Mouse (Mus musculus): ENCODE data around the gene Cfd.
"Not testable (repeated sequence)": the region's sequence is repeated elsewhere in the genome, so short reads cannot be mapped to it uniquely, and the experiment has no call there.

The Cfd gene

DNA sequence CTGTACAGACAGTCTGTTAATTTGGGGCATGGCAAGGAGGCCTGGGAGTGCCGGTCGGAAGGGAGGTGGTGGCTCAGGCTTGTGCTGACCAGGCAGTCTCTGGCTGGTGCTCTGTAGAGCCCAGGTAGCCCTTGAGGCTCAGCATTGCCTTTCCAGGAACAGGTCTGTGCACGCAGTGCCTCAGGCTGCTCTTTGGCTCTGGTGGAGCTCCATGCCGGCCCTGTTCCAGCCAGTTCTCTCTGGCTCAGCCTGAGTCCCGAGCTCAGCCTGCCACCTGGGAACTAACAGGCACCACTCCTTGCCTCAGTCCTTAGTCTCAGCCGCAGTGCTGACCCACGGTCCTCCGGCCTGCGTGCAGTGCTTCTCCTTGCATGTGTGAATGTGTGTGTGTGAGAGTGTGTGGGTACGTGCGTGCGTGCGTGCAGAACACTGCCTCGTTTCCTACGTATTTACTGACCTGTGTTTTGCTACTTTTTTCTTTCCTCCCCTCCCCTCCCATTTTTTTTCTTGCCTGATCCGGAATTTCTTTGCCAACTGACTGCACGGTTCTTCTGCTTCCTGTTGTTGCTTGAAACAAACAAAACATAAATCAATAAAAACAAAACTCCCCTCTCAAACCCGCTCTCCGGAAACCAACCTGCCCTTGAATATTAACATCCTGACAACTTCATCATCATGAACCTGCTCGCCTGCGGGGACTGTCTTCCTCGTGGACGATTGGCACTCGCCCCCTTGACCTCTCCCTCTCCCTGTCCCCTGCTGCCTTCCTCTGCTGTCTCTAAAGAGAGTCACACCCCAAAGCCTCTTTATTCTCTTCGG is 29.2 kb upstream of the Cfd start:
- no peak for DNase-seq

DNA sequence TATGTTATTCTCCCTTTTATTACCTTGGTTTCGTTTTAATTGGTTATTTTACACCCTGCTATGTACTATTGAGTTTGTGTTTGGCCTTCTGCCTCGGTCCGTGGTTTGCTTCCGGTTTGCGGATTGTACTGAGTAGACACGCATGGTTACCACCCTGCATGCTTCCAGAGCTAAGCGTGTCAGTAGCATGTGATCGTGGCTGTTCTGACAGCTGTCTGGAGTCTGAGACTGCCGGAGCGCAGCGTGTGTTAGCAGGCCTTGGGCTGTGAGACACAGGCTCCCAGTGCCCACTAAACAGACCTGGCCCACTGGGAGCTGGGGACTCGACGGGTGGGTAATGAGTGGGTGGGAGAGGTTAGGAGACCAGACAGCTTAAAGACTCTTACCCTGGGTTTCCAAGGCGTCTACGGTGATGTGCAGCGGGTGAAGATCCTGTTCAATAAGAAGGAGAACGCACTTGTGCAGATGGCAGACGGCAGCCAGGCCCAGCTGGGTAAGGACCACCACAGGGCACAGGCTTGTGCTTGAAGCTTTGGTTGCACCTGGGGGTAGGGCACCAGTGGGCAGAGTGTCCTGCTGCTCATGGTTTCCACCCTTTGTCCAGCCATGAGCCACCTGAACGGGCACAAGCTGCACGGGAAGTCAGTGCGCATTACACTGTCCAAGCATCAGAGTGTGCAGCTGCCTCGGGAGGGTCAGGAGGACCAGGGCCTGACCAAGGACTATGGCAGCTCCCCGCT is 28.4 kb upstream of the Cfd start:
- DNase-seq = no peak

- DNase-seq = no peak
These were observed 27.7 kb upstream of the Cfd start for GRCm38 (mm10) chr10:79862925-79863324.

GRCm38 (mm10) chr10:79864351-79865188 is 26.1 kb upstream of the Cfd start:
- DNase-seq = no peak

DNA sequence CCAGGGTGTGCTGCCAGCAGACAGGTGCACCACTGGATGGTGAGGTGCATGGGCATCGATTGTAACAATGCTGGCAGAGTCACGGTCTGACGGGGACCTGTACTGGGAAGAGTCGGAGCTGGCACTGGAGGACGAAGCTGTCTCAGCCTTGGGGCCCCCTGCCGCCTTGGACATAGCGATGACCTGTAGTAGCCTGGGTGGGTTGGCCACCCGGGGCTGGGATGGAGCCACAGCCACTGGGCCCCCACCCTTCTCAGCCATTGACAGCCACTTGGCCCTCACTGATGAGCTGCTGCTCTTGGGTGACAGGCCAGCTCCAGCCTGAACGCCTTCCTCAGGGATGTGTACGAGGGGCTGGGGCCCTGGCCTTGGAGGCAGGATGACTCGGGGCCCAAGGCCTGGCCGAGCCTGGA is 25.5 kb upstream of the Cfd start:
- DNase-seq = no peak

GRCm38 (mm10) chr10:79865801-79866295 is 24.8 kb upstream of the Cfd start:
- DNase-seq = no peak

DNA sequence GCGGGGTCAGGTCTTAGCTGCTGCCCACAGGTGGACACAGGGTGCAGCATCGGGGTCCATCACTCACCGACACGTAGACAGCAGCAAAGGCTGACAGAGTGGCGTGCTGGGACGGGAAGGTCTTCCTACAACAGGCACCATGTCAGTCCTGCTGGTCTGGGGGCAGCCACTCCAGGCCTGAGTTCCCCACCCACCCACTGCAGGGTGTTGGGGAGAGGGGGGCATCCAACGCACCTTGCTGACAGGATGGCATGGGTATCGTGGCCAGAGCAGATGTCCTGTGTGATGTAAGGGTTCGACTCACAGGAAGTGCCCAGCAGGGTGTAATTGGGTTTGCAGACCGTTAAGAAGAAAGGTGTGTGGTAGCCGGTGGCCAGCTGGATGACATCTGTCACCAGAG is 24.1 kb upstream of the Cfd start:
- DNase-seq = no peak

DNA sequence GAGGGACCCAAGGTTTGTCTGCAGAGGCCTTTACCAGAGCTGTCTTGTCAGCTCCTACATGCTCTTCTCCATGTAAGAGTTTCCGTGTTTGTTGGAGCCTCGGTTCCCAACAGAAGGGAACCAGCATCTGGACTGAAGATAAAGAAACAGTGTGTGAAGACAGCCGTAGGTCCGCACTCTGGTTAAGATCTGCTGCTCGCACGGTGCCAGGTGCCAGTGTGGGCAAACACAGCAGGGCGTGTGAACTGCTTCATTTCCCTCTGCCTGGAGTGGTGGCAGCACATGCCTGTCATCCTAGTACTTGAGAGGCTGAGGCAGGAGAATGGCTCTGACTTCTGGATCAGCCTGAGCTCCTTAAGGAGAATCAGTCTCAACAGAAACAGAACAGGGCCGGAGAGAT is 18.8 kb upstream of the Cfd start:
- no peak for DNase-seq

DNA sequence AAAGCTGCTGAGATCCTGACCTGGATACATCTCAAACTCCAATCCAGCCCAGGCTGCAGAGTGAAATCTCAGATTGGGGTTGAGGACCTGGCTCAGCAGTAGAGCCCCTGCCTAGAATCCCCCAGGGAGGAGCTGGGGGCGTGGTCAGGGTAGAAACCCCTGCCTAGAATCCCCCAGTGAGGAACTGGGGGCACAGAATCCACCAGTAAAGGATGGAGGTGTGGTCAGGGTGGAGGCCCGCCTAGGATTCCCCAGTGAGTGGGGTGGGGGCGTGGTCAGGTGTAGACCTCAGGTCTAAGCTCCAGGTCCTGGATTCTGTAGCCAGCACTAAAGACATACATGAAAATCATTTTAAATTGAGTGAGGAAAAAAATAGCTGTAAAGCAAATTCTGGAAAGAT is 17.8 kb upstream of the Cfd start:
- DNase-seq = no peak

DNA sequence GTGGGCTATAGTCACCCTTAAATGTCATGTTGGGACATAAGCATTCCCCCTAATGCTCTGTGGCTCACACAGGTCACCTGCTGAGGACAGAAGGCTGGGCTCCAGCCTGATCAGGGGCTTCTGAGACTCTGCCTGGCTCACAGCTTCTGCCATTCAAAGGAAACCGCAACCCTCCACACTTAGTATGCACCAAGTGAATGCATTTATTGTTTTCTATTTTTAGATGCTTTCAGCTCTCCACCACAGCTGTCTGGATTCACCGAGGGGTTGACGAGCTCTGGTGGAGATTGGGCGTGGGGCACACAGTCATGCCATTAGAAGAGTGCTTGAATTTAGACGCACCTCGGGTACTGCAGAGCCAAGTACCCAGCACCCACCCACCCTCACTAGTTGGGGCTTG is 17.3 kb upstream of the Cfd start:
- no peak for DNase-seq

- DNase-seq = no peak
These were observed 16.9 kb upstream of the Cfd start for GRCm38 (mm10) chr10:79873715-79874289.

DNA sequence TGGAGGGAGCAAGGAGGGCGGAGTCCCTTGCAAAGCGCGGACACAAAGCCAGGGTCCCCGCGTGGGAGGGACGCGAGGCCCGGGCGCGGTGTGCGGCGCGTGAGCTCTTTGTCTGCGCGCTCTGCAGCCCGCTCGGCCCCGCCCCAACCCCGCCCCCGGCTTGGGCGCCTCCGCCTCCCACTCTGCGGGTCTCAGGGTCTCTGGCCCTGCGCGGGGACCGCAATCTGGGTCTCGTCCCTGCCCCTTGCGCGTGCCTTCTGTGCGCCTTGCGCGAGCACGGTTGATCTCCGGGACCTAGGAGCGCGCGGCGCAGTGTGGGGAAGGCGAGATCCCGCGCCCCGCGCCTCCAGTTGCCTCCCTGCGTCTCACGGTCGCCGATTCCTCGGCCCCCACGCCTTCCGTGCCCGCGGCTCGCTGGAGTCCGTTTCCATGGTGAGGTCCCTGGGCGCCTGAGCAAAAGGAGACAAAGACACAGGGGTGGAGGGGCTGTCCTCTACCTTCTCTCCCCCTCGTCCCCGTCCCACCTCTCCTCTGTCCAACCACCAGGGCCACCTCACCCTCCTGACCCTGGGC is 16.3 kb upstream of the Cfd start, which contains the start of the genes Prtn3 and Plppr3:
Prtn3 (plus strand) TSS at position 187 of the 573 bp plus-strand sequence.
Plppr3 (minus strand) TSS at position 345 of the 573 bp plus-strand sequence.
- DNase-seq = no peak

- DNase-seq = no peak
These were observed 13.5 kb upstream of the Cfd start for GRCm38 (mm10) chr10:79877174-79877573.

DNA sequence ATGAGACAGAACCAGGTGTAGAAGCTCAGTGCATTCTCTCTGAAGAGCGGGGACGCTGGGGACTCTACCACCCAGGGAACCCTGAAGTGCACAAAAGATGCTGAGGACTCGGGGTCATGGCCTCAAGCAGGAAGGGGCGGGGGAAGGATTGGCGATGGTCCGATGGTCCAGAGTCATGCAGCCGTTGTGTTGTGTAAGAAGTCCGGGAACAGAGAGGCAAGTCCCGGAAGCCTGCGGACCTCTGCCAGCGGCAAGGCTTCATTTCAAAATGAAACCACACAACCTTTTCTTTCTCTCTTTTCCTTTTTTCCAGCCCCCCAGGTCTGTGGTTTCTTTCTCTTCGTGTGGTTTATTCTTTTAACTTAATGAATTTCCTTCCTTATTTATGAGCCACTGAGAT is 12.9 kb upstream of the Cfd start:
- no peak for DNase-seq

GRCm38 (mm10) chr10:79879527-79879926 is 11.1 kb upstream of the Cfd start:
- no peak for DNase-seq

DNA sequence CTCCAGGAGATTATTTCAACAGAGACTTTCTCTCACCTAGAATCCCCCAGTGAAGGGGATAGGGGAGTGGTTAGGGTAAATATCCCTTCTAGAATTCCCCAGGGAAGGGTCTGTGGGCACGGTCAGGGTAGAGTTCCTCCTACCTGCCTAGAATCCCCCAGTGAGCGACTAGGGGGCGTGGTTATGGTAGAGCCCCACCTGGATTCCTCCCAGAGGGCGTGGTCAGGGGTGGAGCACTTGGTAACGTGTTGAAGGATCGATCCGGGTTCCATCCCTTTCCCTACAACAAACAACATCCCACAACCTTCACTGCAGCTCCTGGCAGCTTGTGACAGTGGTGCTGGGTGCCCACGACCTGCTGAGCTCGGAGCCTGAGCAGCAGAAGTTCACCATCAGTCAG is 9.9 kb upstream of the Cfd start:
- DNase-seq = no peak

DNA sequence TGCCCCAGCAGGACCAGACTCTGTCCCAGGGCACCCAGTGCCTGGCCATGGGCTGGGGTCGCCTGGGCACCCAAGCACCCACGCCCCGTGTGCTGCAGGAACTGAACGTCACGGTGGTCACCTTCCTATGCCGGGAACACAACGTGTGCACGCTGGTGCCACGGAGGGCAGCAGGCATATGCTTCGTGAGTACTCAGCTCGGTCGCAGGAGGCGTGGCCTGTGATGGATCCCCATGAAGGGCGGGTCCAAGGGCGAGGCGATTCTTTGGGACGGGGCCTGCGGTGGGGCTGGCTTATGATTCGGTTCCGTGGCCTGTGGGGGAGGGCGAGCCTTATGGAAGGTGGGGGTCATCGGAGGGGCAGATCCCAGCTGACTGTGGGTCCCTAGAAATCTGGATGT is 8.7 kb upstream of the Cfd start:
- no peak for DNase-seq

DNA sequence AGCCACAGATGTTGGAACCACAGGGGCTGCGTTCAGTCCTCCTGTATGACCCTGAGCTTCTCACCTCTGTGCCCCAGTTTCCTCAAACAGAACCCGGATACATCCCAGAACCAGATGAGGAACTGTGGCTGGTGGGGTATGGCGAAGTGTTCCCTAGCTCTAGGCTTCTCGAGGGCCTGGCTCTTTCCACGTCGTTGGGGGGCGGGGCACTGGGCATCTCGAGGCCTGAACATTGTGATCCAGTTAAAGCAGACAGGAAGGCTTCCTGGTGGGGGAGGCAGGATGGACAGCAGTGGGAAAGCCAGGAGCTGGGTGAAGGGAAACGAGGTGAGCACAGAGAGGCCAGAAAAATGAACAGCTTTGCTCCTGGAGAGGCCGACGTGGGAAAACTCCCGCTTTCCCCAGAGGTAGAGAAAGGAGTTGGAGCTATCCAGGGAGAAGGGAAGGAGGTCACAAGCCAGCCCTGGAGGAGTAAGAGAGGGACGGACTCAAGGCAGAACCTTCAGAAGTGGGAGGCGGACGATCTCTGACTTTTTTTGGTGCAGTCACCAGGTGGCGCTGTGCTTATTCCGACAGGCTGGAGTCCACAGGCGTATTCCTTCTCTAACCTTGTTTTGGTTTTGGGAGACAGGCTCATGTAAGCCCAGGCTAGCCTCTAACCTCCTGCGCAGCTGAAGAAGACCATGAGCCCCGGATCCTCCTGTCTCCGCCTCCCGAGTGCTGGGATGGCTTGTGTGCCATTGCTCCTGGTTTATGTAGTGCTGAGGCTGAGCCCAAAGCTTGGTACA is 7.2 kb upstream of the Cfd start:
- no peak for DNase-seq

- no peak for DNase-seq
These were observed 6.2 kb upstream of the Cfd start for GRCm38 (mm10) chr10:79884446-79884845.

DNA sequence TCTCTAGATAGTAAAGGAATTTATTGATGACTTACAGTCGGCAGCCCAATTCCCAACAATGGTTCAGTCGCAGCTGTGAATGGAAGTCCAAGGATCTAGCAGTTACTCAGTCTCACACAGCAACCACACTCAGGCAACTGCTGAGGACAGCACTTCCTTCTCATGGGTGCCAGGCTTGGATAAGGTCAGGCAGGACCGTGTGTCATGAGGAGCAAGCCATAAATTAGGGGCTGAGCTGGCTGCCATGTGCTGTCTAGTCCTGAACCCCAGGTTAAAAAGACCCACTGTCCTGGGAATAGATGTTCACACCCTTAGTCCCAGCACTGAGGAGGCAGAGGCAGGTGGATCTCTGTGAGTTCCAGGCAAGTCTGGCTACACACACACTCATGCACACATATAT is 5.7 kb upstream of the Cfd start:
- DNase-seq = not testable (repeated sequence)

GRCm38 (mm10) chr10:79886054-79886453 is 4.6 kb upstream of the Cfd start, which contains the start of gene Elane:
TSS of gene Elane (plus strand) at chr10:79886247.
- DNase-seq = no peak

Measured in thymus, adult 18-20 months (tissue).